Mouse (Mus musculus) lung, adult 18-20 months (tissue): ENCODE results near the gene Cnot2.

Source experiments
- DNase-seq, 2 experiments: peaks; one replicate each; pipeline ENCODE4 v3.0.0; 2022; ENCODE audit warnings: mixed read lengths in 2 of 2

Gene Cnot2

DNA sequence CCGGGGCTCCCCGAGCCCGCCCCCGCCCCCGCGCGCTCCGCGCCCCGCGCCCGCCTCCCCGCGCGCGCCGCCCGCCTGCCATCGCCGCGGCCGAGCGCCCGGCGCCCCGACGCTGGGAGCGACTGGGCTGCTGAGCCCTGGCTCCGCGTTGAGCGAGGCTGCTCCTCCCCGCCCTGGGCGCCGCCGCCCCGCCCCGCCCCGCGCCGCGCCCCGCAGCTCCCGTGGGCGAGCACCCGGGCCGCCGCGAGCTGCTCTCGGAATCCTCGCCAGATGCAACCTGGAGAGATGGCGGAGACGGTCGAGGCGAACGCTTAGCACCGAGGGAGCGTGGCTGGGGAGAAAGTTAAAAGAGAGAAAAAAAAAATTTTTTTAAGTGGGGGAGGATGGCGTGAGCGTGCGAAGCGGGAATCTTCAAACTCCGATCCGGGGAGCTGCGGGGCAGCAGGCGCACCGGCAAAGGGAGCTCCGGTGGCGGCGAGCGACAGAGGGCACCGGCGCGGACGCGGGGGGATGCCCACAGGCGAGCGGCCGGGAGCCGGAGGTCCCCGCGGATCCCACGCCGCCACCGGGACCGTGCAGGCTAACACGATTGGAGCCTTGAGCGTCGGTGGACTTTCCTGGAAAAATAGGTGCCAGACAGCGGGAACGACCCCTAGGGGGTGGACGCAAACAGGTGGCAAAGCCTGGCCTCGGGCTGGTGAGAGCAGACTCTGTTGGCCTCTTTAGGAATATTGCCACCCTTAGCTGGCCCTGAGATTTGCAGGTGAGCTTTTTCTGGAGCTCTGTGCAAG, 107.4 kb downstream of the Cnot2 start, which contains the start of gene Kcnmb4:
Gene Kcnmb4 (minus strand): TSS at position 120 of the 791 bp plus-strand sequence.
- DNase-seq = peak; percentile 13 to 23

DNA sequence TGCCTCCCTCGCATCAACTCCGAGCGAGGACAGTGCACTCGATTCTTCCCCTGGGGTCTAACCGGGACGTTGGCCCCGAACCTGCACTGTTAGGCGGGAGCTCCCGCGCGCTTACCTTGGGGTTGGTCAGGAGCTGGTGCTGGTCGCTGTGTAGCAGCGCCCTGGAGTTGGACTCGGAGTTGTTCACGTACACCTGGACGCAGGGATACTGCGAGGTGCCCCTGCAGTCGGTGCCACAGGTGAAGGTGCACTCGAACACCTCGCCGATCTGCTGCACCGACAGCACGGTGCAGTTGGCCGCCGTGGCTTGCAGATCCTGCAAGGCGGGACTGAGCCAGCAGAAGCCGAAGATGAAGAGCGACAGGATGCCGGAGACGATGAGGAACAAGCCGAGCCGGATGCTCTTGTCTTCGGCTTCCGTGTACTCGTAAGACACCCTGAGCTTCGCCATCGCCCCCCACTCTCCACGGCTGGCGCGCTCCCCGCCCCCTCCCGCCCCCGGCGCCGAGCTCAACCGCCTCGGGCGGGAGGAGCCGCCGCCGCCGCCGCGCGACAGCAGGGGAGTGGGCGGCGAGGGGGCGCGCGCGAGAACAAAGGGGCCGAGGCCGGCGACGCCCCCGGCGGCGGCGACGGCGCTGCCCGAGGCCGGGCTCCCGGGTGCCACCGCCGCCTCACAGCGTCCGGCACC, 108.1 kb downstream of the Cnot2 start:
- DNase-seq = no peak

DNA sequence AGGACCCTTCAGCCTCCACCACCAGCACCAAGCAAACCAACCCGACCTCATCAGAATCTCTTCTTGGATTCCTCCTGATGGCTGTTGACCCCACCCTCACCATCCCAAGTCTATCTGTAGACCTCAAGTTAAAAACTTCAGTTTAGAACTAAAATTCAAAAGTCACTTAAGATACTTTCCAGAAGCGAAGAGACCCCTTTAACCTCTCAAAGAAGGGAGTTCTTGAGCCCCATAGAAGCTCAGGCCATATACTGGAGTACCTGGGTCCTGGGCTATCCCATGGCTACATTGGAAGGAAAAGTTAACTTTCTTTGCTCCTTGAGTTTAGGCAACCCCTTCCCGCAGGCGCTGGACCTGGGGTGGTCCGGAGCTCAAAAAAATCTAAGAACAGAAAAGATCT, 108.7 kb downstream of the Cnot2 start:
- no peak for DNase-seq

DNA sequence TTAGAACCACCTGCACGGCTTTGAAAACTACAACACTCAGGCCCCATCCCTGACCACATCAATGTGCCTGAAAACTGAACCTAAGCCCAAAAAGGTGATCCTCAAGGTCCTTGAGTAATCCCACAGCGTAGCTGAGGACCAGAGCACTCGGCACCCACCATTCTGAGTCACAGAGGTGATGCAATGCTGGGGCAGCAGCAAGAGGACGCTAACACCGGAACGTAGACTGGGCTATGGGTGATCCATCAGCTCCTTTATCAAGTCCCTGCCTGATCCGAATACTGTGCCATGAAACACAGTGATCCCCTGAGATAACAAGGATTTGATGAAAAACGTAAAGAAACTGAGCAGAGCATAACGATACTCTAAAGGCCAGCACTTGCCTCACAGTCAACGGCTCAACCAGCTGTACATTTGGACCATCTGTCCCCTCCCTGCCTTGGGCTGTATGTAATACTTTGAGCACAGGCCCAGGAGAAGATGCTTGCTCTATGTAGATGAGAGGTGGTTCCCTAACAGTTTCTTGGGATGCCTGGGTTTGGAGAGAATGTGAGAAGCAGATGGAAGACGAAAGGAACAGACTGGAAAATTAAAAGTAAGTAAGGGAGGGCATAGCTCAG, 110.9 kb downstream of the Cnot2 start:
- no peak for DNase-seq

DNA sequence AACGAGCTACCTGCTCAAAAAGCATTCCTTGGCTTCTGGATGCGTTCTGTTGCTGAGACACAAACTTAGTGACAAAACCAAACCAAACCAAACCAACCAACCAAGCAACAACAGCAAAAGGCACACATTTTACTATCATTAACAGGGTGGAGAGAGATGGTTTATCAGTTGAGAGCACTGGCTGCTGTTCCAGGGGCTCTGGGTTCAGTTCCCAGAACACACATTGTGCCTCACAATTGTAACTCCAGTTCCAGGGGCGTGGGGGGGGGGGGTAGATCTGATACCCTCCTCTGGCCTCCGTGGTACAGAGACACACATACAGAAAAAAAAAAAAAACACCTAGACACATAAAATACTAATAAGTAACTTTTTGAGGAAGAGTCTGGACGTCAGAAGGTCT, 113.2 kb downstream of the Cnot2 start:
- no peak for DNase-seq

DNA sequence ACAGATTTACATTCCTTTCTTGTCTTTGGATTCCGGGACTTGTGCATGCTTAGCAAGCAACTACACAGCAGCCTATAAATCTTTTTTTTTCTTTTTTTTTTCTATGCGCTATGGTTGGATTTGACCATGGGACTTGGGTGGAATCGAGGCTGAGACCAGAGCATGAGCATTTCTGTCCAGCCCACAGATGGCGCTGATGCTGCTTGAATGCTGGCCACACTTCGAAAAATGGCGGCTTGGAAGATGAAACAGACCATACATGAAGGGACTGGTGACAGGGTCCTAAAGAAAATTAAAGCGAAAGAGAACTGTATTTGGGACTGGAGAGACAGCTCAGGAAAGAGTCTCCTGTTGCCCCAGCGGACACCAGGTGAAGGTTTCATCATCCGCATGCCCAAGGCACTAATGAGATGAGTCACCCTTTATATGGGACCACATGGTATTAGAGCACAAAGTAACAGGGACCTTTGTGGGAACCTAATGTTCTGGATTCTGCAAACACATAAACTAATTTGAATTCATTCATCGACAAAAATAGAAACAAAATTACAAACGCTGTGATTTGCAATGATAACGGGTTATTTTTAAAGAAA, 117.5 kb downstream of the Cnot2 start:
- no peak for DNase-seq

DNA sequence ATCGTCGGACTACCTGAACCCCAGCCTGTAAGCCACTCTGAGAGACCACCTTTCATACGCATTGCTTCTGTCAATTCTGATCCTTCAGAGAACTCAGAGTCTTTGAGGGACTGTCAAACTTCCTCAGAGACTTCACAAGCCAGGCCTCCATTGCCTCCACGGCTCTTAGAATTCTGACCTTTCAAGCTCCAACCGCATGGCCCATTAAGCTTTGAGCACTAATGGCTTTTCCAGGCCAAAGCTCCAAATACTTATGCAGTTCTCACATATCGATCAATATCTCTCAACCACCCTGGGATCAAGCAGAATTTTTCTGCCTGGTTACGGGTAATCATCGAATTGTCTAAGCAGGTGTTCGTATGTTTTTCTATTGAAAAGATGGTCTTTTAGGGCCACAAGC, 119.9 kb downstream of the Cnot2 start:
- DNase-seq = no peak

DNA sequence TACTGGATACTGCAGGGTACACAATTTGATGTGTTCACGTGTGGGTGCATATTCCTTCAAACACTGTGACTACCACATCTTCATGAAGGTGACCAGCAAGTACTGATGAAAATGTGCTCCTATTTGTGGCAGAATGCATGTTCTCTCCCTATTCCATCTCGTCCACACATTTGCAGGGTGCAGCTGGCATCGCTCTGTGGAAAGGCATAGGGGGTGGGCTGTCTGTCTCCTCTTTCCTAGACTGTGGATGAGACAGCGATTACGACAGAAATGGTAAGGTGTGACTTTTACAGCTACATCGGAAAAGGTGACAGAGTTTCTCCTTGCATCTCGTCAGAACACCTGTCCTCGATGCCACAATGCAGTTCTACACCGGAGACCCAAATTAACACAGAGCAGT, 122.5 kb downstream of the Cnot2 start:
- DNase-seq = no peak

DNA sequence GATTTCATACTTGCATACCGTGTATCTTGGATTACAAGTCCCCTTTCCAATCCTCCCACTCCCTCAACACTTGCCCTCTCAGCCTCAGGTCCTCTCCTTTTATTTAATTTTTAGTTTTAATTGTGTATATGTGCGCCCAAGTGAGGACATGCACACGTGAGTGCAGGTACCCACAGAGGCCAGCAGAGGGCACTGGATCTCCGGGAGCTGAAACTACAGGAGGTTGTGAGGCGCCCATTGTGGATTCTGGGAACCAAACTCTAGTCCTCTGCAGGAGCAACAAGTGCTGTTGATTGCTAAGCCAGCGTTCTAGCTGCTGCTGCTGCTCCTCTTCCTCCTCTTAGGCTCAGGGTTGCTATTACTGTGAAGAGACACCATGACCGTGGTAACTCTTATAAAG, 128.5 kb downstream of the Cnot2 start:
- DNase-seq = no peak

DNA sequence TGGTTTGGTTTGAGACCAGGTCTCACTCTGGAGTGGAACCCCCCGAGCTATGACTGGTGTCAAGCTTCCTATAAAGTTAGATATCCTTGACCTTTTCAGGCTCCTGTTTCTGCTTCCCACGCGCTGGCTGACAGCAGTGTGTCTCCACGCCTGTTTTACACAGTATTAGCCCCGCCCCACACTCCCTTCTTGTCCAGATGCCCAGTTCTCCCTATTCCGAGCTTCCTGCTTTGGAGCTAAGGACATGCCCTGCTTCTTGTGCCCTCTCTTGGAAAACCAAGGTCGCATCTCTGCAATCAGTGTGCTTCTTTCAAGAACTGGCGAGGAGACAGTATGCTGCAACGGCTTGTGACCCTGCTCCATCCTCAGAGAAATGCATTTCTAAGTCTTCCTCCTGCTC, 130.7 kb downstream of the Cnot2 start:
- no peak for DNase-seq

DNA sequence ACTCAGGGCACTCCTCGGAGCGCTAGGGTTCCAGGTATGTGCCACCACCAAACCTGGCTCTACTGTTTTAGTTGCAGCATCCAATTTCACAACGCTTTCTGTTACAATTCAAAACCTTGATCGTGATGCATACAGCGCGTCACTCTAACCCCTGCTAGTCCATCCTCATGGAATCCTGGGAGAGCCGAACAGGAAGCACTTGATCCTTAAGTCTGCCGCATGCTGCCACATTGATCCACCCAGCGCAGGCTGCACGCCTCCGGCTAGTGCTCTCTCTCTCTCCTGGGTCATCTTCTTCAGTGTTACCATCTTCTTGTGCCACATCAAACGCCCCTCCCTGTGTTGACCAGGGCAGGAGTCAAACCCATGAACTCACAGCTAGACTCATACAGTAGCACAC, 133.1 kb downstream of the Cnot2 start:
- no peak for DNase-seq

DNA sequence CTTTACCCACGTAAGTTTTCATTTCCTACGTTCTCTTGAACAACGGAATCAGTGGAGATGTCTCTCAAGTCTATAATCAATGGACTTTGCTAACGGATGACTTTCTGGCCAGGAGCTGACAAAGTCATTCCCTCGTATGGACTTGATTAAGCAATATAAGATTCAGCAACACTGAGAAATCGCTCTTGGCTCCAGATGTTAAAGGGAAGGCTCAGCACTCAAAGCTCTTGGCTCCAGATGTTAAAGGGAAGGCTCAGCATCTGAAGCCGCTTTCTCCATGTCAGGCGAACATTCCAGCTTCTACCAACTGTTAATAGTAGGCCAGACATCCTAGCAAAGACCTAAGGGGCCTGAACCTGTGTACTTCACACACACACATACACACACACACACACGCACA, 134.1 kb downstream of the Cnot2 start:
- DNase-seq = no peak

DNA sequence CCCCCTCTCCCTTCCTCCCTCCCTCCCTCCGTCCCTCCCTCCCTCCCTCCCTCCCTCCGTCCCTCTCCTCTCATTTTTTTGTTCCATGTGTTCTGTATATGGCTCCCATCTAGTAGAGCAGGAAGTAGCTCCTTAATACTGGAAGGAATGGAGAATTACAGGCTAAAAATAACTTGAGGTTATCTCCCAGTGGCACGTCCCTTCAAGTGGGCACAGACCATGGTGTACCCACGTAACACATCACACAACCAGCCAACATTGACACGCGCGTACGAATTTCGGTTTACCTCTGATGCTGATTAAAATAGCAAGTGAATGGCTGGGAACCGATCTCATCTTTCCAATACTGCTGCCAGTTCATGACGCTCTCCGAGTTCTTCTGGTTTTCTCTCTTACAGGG, 135.3 kb downstream of the Cnot2 start:
- no peak for DNase-seq

DNA sequence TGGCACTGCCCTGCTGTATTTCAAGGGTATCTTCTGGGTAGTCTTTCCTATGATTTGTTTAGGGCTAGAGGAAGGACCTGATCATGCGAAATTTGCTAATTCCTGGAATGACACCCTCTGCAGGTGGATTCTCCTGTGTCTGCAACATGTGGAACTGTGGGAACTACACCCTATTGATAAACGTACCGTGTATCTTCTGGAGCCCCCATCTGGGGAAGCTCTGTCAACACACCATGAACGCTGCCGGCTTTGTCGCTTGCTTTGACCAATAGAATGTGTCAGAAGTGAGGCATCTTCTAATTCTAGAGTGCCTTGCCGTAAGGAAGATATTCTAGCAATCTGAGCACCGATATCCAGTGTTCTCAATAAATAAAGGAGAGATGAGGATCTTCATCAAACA, 136.5 kb downstream of the Cnot2 start:
- DNase-seq = no peak

DNA sequence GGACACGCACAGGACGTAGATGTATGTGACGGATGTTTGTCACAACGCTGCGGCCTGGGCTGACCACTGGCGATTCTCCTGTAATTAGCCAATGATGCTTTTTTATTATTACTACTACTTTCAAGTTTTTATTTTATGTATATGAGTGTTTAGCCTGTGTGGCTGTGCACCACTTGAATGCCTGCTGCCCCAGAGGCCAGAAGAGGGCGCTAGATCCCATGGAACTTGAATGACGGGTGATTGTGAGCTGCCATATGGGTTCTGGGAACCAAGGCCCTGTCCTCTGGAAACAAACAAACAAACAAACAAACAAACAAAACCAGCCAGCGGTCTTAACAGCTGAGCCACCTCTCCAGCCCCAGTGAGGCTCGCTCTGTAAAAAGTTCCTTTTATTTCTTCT, 136.9 kb downstream of the Cnot2 start:
- DNase-seq = no peak

DNA sequence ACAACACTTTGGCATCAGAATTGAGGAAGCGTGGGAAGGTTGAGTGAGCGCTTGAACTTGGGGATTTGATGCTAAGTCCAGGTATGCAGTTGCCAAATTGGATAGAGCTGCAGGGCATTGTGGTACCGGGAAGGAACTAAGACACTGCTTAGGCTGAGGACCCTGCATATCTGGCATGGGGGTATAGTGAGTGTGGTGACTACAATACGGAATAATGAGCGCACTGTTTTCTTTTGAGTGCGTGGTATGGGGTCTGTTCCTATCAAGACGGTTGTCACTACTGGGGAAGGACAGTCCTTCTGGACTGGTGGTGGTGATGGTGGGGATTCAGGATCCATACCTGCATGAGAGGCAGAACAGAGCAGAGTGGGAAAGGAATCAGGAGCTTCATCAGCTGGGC, 140.4 kb downstream of the Cnot2 start:
- no peak for DNase-seq

DNA sequence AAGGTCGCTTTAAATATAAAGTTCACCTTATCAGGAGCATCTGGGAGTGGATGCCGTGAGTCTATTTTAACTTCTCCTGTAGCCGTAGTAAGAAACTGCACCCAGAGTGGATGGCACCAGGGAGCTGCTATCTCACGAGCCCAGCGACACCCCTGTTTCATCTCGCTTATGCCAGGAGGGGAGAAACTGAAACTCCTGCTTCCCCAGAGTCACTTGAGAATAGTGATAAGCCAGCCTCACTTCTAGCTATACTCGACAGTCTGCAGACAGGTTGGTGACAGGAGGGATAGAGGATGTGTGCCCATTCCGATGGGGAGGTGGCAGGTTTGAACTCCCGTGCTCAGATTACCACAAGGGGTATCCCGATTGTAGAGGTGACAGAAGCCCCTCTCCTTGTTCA, 141.2 kb downstream of the Cnot2 start:
- no peak for DNase-seq

DNA sequence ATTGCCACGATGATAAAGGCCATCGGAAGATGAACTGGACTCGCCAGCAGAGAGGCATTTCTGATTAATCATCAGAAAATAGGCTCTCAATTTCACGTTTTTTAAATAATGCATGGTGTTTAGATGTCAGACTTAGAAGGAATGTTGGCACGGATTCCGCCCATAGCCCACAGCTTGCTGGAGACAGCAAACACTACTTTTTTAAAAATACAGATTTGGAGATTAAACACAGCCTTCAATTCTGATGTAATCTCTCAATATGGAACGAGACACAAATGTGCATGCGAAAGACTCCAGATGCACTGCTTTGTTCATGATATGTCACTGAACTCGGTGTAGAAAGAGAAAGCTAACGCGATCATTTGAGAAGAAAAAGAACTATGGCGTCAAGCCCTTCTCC, 145.9 kb downstream of the Cnot2 start:
- no peak for DNase-seq
